Mouse (Mus musculus): ENCODE results near the gene Srgap2.

The Srgap2 gene

GRCm38 (mm10) chr1:131427140-131427821 lies 99.9 kb downstream of the Srgap2 start:
- no peaks in the 10 kb centered on the region for H3K27me3 ChIP-seq (ENCODE audit: control insufficient read depth, insufficient read depth, low read length, poor library complexity, severe bottlenecking)
- no peaks in the 10 kb centered on the region for H3K36me3 ChIP-seq (ENCODE audit: control insufficient read depth, insufficient read depth, low read length, poor library complexity, severe bottlenecking)
- DNase-seq (ENCODE audit: low read depth, low spot score): peak; percentile 10

- DNase-seq (ENCODE audit: low read depth, low spot score): no peak
- no peaks in the 10 kb centered on the region for H3K27me3 ChIP-seq (ENCODE audit: control insufficient read depth, insufficient read depth, low read length, poor library complexity, severe bottlenecking)
- no peaks in the 10 kb centered on the region for H3K36me3 ChIP-seq (ENCODE audit: control insufficient read depth, insufficient read depth, low read length, poor library complexity, severe bottlenecking)
Measured at GRCm38 (mm10) chr1:131423061-131423460, 104.1 kb downstream of the Srgap2 start.

- Histone ChIP-seq H3K36me3 (ENCODE audit: control insufficient read depth, insufficient read depth, low read length, poor library complexity, severe bottlenecking) (no peaks in the 10 kb centered on the region), H3K27me3 (ENCODE audit: control insufficient read depth, insufficient read depth, low read length, poor library complexity, severe bottlenecking) (no peaks in the 10 kb centered on the region)
- no peak for DNase-seq (ENCODE audit: low read depth, low spot score)
Measured at GRCm38 (mm10) chr1:131421113-131421512, 106.0 kb downstream of the Srgap2 start.

GRCm38 (mm10) chr1:131420660-131421059 lies 106.5 kb downstream of the Srgap2 start:
- Histone ChIP-seq H3K27me3 (ENCODE audit: control insufficient read depth, insufficient read depth, low read length, poor library complexity, severe bottlenecking) (no peaks in the 10 kb centered on the region), H3K36me3 (ENCODE audit: control insufficient read depth, insufficient read depth, low read length, poor library complexity, severe bottlenecking) (no peaks in the 10 kb centered on the region)
- no peak for DNase-seq (ENCODE audit: low read depth, low spot score)

GRCm38 (mm10) chr1:131419307-131419706 lies 107.8 kb downstream of the Srgap2 start:
- H3K36me3 ChIP-seq (ENCODE audit: control insufficient read depth, insufficient read depth, low read length, poor library complexity, severe bottlenecking): no peaks in the 10 kb centered on the region

GRCm38 (mm10) chr1:131417821-131418660 lies 109.1 kb downstream of the Srgap2 start:
- Histone ChIP-seq H3K36me3 (ENCODE audit: control insufficient read depth, insufficient read depth, low read length, poor library complexity, severe bottlenecking) (no peaks in the 10 kb centered on the region), H3K27me3 (ENCODE audit: control insufficient read depth, insufficient read depth, low read length, poor library complexity, severe bottlenecking) (no peaks in the 10 kb centered on the region)
- no peak for DNase-seq (ENCODE audit: low read depth, low spot score)

More at GRCm38 (mm10) chr1:131419307-131419706, 107.8 kb downstream of the Srgap2 start:
- no peak for DNase-seq (ENCODE audit: low read depth, low spot score)
- H3K27me3 ChIP-seq (ENCODE audit: control insufficient read depth, insufficient read depth, low read length, poor library complexity, severe bottlenecking): no peaks in the 10 kb centered on the region

GRCm38 (mm10) chr1:131417059-131417750 lies 109.9 kb downstream of the Srgap2 start:
- Histone ChIP-seq H3K36me3 (ENCODE audit: control insufficient read depth, insufficient read depth, low read length, poor library complexity, severe bottlenecking) (no peaks in the 10 kb centered on the region), H3K27me3 (ENCODE audit: control insufficient read depth, insufficient read depth, low read length, poor library complexity, severe bottlenecking) (no peaks in the 10 kb centered on the region)
- DNase-seq (ENCODE audit: low read depth, low spot score): no peak

GRCm38 (mm10) chr1:131403567-131403966 lies 123.6 kb downstream of the Srgap2 start:
- H3K36me3 ChIP-seq (ENCODE audit: control insufficient read depth, insufficient read depth, low read length, poor library complexity, severe bottlenecking): no peaks in the 10 kb centered on the region
- H3K27me3 ChIP-seq (ENCODE audit: control insufficient read depth, insufficient read depth, low read length, poor library complexity, severe bottlenecking): no peaks in the 10 kb centered on the region
- DNase-seq (ENCODE audit: low read depth, low spot score): no peak

GRCm38 (mm10) chr1:131400844-131401243 lies 126.3 kb downstream of the Srgap2 start:
- H3K27me3 ChIP-seq (ENCODE audit: control insufficient read depth, insufficient read depth, low read length, poor library complexity, severe bottlenecking): no peaks in the 10 kb centered on the region
- H3K36me3 ChIP-seq (ENCODE audit: control insufficient read depth, insufficient read depth, low read length, poor library complexity, severe bottlenecking): no peaks in the 10 kb centered on the region
- DNase-seq (ENCODE audit: low read depth, low spot score): no peak

GRCm38 (mm10) chr1:131398181-131398580 lies 129.0 kb downstream of the Srgap2 start:
- H3K36me3 ChIP-seq (ENCODE audit: control insufficient read depth, insufficient read depth, low read length, poor library complexity, severe bottlenecking): no peaks in the 10 kb centered on the region
- DNase-seq (ENCODE audit: low read depth, low spot score): no peak
- H3K27me3 ChIP-seq (ENCODE audit: control insufficient read depth, insufficient read depth, low read length, poor library complexity, severe bottlenecking): no peaks in the 10 kb centered on the region

- peak; percentile 81 for DNase-seq (ENCODE audit: low read depth, low spot score)
- Histone ChIP-seq H3K27me3 (ENCODE audit: control insufficient read depth, insufficient read depth, low read length, poor library complexity, severe bottlenecking) (no peaks in the 10 kb centered on the region), H3K36me3 (ENCODE audit: control insufficient read depth, insufficient read depth, low read length, poor library complexity, severe bottlenecking) (no peaks in the 10 kb centered on the region)
Measured at GRCm38 (mm10) chr1:131384406-131384805, 142.7 kb downstream of the Srgap2 start.

- DNase-seq (ENCODE audit: low read depth, low spot score): no peak
- Histone ChIP-seq H3K27me3 (ENCODE audit: control insufficient read depth, insufficient read depth, low read length, poor library complexity, severe bottlenecking) (no peaks in the 10 kb centered on the region), H3K36me3 (ENCODE audit: control insufficient read depth, insufficient read depth, low read length, poor library complexity, severe bottlenecking) (no peaks in the 10 kb centered on the region)
Measured at GRCm38 (mm10) chr1:131382184-131382583, 145.0 kb downstream of the Srgap2 start.

GRCm38 (mm10) chr1:131380254-131380653 lies 146.9 kb downstream of the Srgap2 start:
- DNase-seq (ENCODE audit: low read depth, low spot score): no peak
- Histone ChIP-seq H3K27me3 (ENCODE audit: control insufficient read depth, insufficient read depth, low read length, poor library complexity, severe bottlenecking) (no peaks in the 10 kb centered on the region), H3K36me3 (ENCODE audit: control insufficient read depth, insufficient read depth, low read length, poor library complexity, severe bottlenecking) (no peaks in the 10 kb centered on the region)

- no peaks in the 10 kb centered on the region for H3K36me3 ChIP-seq (ENCODE audit: control insufficient read depth, insufficient read depth, low read length, poor library complexity, severe bottlenecking)
- no peak for DNase-seq (ENCODE audit: low read depth, low spot score)
- no peaks in the 10 kb centered on the region for H3K27me3 ChIP-seq (ENCODE audit: control insufficient read depth, insufficient read depth, low read length, poor library complexity, severe bottlenecking)
Measured at GRCm38 (mm10) chr1:131378914-131379474, 148.2 kb downstream of the Srgap2 start.

All from splenic B cell, adult 2 months (primary cell).